Mouse (Mus musculus) cerebellum, adult 2 months (tissue): Measurements from ENCODE around the gene Hyal1.
A peak's percentile ranks its signal among the peaks of the same experiment; 100 is the strongest.

Experiments used
- CTCF ChIP-seq: fragments of 200-500 bp; IDR thresholded peaks from 2 replicates; pipeline ENCODE4 v1.5.1; 2011; ENCODE audit warnings: low read depth, mild to moderate bottlenecking, control low read depth, low read length, moderate library complexity, borderline replicate concordance; ENCODE audit not compliant: insufficient read depth
- POLR2A ChIP-seq: fragments of 200-500 bp; IDR thresholded peaks from 2 replicates; pipeline ENCODE4 v1.6.1; 2011; ENCODE audit warnings: low read length, control low read depth, borderline replicate concordance; ENCODE audit not compliant: insufficient read depth

DNA sequence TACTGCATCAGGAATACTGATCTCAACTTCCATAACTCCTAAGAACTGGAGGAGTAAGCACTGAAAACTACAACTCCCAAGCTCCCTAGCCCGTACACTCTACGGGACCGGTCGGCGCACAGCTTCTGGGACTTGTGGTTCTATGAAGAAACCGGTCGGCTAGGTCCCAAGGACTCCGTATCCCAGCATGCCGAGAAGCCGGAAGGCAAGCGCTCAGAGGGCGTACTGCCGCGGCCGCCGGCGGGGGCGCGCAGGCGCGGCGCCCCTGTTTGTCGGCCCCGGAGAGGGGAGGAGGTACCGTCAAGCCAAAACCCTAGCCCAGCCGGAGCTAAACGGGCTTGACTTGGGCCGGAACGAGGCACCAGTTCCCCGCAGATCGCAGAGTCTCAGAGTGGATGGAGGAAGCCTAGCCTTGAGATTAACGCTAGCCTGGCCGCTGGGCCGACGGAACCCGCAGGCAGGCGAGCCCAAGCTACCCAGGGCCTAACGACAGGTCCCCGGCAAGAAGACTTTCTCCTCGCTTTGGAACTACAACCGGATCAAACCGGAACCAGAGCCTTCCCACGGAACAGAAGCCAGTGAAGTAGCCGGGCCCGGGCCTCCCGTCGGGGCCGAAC, 42.8 kb upstream of the Hyal1 start, which contains the start of gene Tmem115:
- TF ChIP-seq CTCF, result no peak
- peak; percentile 72; the same call in 1 of the 2 replicates for TF ChIP-seq POLR2A
